Mouse (Mus musculus): Measurements from ENCODE around the gene Alkbh1. TPM values are rescaled to one million over a fixed set of nuclear protein-coding genes. Genes with fewer than 3 reads are reported as not detected.

The Alkbh1 gene
- polyA plus RNA-seq, 1 experiment from 2014 or later, result 39.2 TPM

- no peaks in the 10 kb centered on the region for H3K36me3 ChIP-seq
- WGBS (ENCODE audit: insufficient replicate concordance), result 8% methylated on average over 4 of the region's 4 CpGs
- no peak overlapping the region for H3K9ac ChIP-seq
- H3K9me3 ChIP-seq (replicated peaks), result no peaks in the 10 kb centered on the region
- peaks cover 22% of the 10 kb centered on the region for H3K4me1 ChIP-seq
- no peak overlapping the region for H3K27ac ChIP-seq
- peaks cover 5% of the 10 kb centered on the region for H3K27me3 ChIP-seq (replicated peaks)
- no peak overlapping the region for H3K4me2 ChIP-seq
- H3K4me3 ChIP-seq, result no peak overlapping the region
- peak; percentile 46; the same call in 1 of the 2 replicates for ATAC-seq
Observed at GRCm38 (mm10) chr12:87413179-87413790, 30.5 kb downstream of the Alkbh1 start.

- Histone ChIP-seq H3K9ac (no peak overlapping the region), H3K27ac (no peak overlapping the region), H3K27me3 (replicated peaks) (no peaks in the 10 kb centered on the region; the same call in 1 of the 2 replicates), H3K4me3 (no peak overlapping the region), H3K4me2 (no peak overlapping the region), H3K4me1 (peaks cover 31% of the 10 kb centered on the region), H3K9me3 (replicated peaks) (no peaks in the 10 kb centered on the region), H3K36me3 (no peaks in the 10 kb centered on the region)
- ATAC-seq, result no peak
- 18% methylated on average over 7 of the region's 7 CpGs for WGBS (ENCODE audit: insufficient replicate concordance)
Observed at GRCm38 (mm10) chr12:87410999-87411398, 32.8 kb downstream of the Alkbh1 start.

- Histone ChIP-seq H3K4me2 (no peak overlapping the region), H3K36me3 (no peaks in the 10 kb centered on the region), H3K27me3 (replicated peaks) (no peaks in the 10 kb centered on the region; the same call in 1 of the 2 replicates), H3K9me3 (replicated peaks) (no peaks in the 10 kb centered on the region), H3K4me3 (no peak overlapping the region), H3K4me1 (peaks cover 31% of the 10 kb centered on the region), H3K27ac (no peak overlapping the region), H3K9ac (no peak overlapping the region)
- 56% methylated on average over 4 of the region's 4 CpGs for WGBS (ENCODE audit: insufficient replicate concordance)
- no peak for ATAC-seq
Observed at GRCm38 (mm10) chr12:87409123-87409522, 34.7 kb downstream of the Alkbh1 start.

- Histone ChIP-seq H3K27ac (no peak overlapping the region), H3K27me3 (replicated peaks) (no peaks in the 10 kb centered on the region; the same call in 1 of the 2 replicates), H3K36me3 (no peaks in the 10 kb centered on the region), H3K4me3 (no peak overlapping the region), H3K9me3 (replicated peaks) (no peaks in the 10 kb centered on the region), H3K4me1 (peaks cover 27% of the 10 kb centered on the region), H3K9ac (no peak overlapping the region), H3K4me2 (peak overlapping the region; percentile 41)
- ATAC-seq, result peak; percentile 43
- WGBS (ENCODE audit: insufficient replicate concordance), result 14% methylated on average over 21 of the region's 21 CpGs
Observed at GRCm38 (mm10) chr12:87407869-87408605, 35.8 kb downstream of the Alkbh1 start.

- no peak overlapping the region for H3K9ac ChIP-seq
- no peak for ATAC-seq
- WGBS (ENCODE audit: insufficient replicate concordance), result 66% methylated on average over 3 of the region's 3 CpGs
- H3K4me3 ChIP-seq, result no peak overlapping the region
- H3K27ac ChIP-seq, result no peak overlapping the region
- H3K9me3 ChIP-seq (replicated peaks), result no peaks in the 10 kb centered on the region
- H3K36me3 ChIP-seq, result no peaks in the 10 kb centered on the region
- no peak overlapping the region for H3K4me2 ChIP-seq
- peaks cover 20% of the 10 kb centered on the region for H3K4me1 ChIP-seq
- no peaks in the 10 kb centered on the region; the same call in 1 of the 2 replicates for H3K27me3 ChIP-seq (replicated peaks)
Observed at GRCm38 (mm10) chr12:87405721-87406120, 38.1 kb downstream of the Alkbh1 start.

GRCm38 (mm10) chr12:87405165-87405564 is 38.7 kb downstream of the Alkbh1 start:
- 66% methylated on average over 4 of the region's 4 CpGs for WGBS (ENCODE audit: insufficient replicate concordance)
- no peak for ATAC-seq

GRCm38 (mm10) chr12:87401883-87402282 is 41.9 kb downstream of the Alkbh1 start:
- no peak for ATAC-seq
- no peak overlapping the region for H3K4me3 ChIP-seq
- WGBS (ENCODE audit: insufficient replicate concordance), result 60% methylated on average over 6 of the region's 6 CpGs
- no peaks in the 10 kb centered on the region for H3K27me3 ChIP-seq (replicated peaks)
- no peaks in the 10 kb centered on the region for H3K4me1 ChIP-seq
- H3K9me3 ChIP-seq (replicated peaks), result no peaks in the 10 kb centered on the region
- H3K4me2 ChIP-seq, result no peak overlapping the region
- H3K9ac ChIP-seq, result no peak overlapping the region
- no peaks in the 10 kb centered on the region for H3K36me3 ChIP-seq
- H3K27ac ChIP-seq, result no peak overlapping the region

More at GRCm38 (mm10) chr12:87405165-87405564, 38.7 kb downstream of the Alkbh1 start:
- Histone ChIP-seq H3K27ac (no peak overlapping the region), H3K27me3 (replicated peaks) (no peaks in the 10 kb centered on the region; the same call in 1 of the 2 replicates), H3K4me2 (no peak overlapping the region), H3K4me3 (no peak overlapping the region), H3K4me1 (peaks cover 17% of the 10 kb centered on the region), H3K36me3 (no peaks in the 10 kb centered on the region), H3K9me3 (replicated peaks) (no peaks in the 10 kb centered on the region), H3K9ac (no peak overlapping the region)

- Histone ChIP-seq H3K9me3 (replicated peaks) (no peaks in the 10 kb centered on the region), H3K9ac (no peak overlapping the region), H3K4me3 (no peak overlapping the region), H3K27ac (no peak overlapping the region), H3K4me2 (no peak overlapping the region), H3K36me3 (no peaks in the 10 kb centered on the region), H3K27me3 (replicated peaks) (no peaks in the 10 kb centered on the region), H3K4me1 (no peaks in the 10 kb centered on the region)
- 63% methylated on average over 10 of the region's 10 CpGs for WGBS (ENCODE audit: insufficient replicate concordance)
- no peak for ATAC-seq
Observed at GRCm38 (mm10) chr12:87399119-87399819, 44.5 kb downstream of the Alkbh1 start.

GRCm38 (mm10) chr12:87397811-87398417 is 45.9 kb downstream of the Alkbh1 start:
- Histone ChIP-seq H3K9me3 (replicated peaks) (no peaks in the 10 kb centered on the region), H3K4me2 (no peak overlapping the region), H3K27me3 (replicated peaks) (no peaks in the 10 kb centered on the region), H3K27ac (no peak overlapping the region), H3K4me3 (no peak overlapping the region), H3K9ac (no peak overlapping the region), H3K36me3 (no peaks in the 10 kb centered on the region), H3K4me1 (0 out of 2 replicates have a peak, but pooled peaks cover 6% of the 10 kb centered on the region)
- no peak for ATAC-seq
- 72% methylated on average over 4 of the region's 4 CpGs for WGBS (ENCODE audit: insufficient replicate concordance)

- 61% methylated on average over 3 of the region's 4 CpGs for WGBS (ENCODE audit: insufficient replicate concordance)
- no peaks in the 10 kb centered on the region; the same call in 1 of the 2 replicates for H3K27me3 ChIP-seq (replicated peaks)
- no peaks in the 10 kb centered on the region for H3K36me3 ChIP-seq
- no peak overlapping the region for H3K4me3 ChIP-seq
- H3K4me1 ChIP-seq, result 0 out of 2 replicates have a peak, but pooled peaks cover 6% of the 10 kb centered on the region
- no peaks in the 10 kb centered on the region for H3K9me3 ChIP-seq (replicated peaks)
- H3K9ac ChIP-seq, result no peak overlapping the region
- ATAC-seq, result no peak
- no peak overlapping the region for H3K4me2 ChIP-seq
- no peak overlapping the region for H3K27ac ChIP-seq
Observed at GRCm38 (mm10) chr12:87397126-87397525, 46.7 kb downstream of the Alkbh1 start.

- no peaks in the 10 kb centered on the region; the same call in 1 of the 2 replicates for H3K27me3 ChIP-seq (replicated peaks)
- 0 out of 2 replicates have a peak, but pooled peaks cover 6% of the 10 kb centered on the region for H3K4me1 ChIP-seq
- 76% methylated on average over 6 of the region's 6 CpGs for WGBS (ENCODE audit: insufficient replicate concordance)
- H3K9ac ChIP-seq, result no peak overlapping the region
- H3K9me3 ChIP-seq (replicated peaks), result no peaks in the 10 kb centered on the region
- no peak for ATAC-seq
- no peak overlapping the region for H3K4me2 ChIP-seq
- no peak overlapping the region for H3K4me3 ChIP-seq
- H3K36me3 ChIP-seq, result no peaks in the 10 kb centered on the region
- H3K27ac ChIP-seq, result no peak overlapping the region
Observed at GRCm38 (mm10) chr12:87394316-87394715, 49.5 kb downstream of the Alkbh1 start.

Data from liver, embryonic 12.5 days (tissue).